Mouse (Mus musculus) right cerebral cortex, adult 18-20 months (tissue): ENCODE measurements at regions not wholly inside any gene's neighbourhood (a gene's known extent, or its start where the extent isn't known, plus 50 kb on each side); places are given as distances from the start of the nearest gene placed in this dataset.

ENCODE experiments used
- DNase-seq: peaks from one replicate; pipeline ENCODE4 v3.0.0; 2022; ENCODE audit warnings: mixed read lengths

DNA sequence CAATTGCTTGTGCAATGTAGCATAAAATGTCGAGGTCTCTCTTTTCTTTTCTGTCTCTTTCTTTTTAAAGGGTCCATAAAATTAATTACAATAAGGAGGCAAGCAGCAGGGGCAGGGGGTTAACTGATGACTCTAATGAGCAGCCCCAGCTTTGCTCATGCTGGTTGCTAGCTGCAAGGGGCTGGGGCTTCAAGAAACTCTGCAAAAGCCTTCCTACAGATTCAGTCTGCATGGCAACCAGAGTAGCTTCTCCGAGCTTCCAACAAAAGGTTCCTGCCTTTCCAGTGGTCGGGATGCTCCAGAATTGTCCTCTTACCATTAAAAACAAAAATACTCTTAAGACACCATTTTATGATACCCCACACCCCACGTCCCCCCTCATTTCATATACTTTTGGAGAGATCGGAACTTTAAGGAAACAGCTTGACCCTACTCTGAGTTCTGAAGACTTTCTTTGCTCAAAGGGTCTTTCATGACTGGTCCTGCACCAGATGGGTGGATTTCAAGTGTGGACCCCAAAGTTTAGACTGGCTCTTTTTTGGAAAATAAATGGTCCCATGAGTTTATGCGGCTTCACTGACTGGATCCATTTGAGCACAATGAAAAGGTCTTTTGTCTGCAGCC lies 280.8 kb downstream of the Insig2 start:
- DNase-seq, result no peak

- no peak for DNase-seq
Measured at GRCm38 (mm10) chr1:121052120-121052501, 280.3 kb downstream of the Insig2 start.

DNA sequence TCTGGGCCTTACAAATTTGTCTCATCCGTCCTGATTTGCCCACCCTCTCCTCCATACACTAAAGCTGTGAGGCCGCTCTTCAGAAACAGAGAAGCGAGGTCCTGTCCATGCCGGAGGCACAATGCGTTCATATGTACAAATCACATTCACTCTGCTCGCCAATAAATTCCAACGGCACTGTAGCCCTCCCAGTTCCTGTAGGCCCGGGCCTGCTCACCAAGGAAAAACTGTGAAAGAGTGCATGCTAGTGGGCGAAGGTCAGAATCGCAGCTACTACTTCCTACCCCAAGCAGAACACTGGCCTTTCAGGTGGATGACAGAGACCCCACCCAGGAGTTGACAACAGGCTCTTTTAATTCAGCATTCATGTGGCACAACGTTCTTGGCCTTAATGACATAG lies 278.7 kb downstream of the Insig2 start:
- no peak for DNase-seq

DNA sequence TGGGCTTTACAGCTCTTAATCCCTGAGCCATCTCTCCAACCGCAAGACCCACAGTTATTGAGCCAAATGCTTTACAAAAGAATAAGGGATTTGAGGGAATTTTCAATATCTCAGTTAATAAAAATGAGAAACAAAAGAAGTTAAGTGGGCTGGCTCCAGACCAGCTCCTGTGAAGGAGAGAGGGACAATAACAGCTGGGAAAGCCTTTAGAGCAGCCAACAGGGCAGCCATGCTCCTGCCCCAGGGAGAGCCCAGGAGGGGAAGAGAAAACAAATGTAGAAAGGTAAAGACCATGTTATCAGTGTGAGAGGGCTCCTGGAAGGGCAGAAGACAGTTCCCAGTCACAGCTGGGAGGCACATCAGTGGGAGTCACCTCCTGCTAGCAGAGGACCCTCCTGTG lies 257.8 kb downstream of the Insig2 start:
- no peak for DNase-seq

DNA sequence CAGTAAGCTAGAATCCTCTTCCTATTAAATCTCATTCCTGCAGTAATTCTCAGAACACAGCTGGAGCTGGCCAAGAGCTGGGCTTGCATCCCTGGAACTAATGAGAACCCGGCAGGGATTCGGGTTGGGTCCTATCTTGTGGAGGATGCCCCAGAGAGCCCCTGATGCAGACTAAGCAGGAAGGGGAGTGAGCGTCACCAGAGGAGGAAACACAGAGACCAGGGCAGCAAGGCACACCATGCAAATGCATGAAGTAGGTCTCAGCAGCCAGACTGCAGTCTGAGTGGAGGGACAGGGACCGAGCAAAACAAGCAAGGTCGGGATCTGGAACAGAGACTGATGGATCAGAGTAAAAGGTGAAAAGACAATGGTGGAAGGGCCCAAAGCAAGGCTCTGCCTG lies 249.6 kb downstream of the Insig2 start:
- no peak for DNase-seq

DNA sequence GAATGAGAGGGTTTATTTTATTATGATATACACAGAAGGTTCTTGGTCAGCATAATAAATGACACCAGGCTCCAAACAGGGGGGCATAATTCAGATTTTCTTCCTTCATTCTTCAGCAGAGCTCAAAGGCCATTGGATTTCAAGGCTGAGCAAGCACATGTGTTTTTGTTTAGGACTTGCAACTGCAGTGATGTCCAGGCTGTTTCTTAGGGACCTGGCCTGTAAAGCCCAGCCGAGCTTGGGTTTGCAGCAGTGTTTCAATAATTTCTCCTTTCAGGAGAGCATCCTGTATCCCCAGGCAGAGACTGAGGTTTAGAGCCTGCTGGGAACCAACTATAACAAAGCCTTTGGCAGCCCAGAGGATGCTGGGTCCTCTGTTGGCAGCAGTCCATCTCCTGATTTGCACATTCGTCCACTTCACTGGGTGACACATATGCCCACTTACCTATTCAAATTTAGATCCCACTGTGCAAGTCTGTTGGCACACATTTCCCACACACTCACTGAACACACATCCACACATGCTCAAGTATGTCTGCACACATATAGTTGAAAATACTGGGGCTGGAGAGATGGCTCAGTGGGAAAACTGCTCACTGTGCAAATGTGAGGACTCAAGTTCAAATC lies 247.2 kb downstream of the Insig2 start:
- no peak for DNase-seq

DNA sequence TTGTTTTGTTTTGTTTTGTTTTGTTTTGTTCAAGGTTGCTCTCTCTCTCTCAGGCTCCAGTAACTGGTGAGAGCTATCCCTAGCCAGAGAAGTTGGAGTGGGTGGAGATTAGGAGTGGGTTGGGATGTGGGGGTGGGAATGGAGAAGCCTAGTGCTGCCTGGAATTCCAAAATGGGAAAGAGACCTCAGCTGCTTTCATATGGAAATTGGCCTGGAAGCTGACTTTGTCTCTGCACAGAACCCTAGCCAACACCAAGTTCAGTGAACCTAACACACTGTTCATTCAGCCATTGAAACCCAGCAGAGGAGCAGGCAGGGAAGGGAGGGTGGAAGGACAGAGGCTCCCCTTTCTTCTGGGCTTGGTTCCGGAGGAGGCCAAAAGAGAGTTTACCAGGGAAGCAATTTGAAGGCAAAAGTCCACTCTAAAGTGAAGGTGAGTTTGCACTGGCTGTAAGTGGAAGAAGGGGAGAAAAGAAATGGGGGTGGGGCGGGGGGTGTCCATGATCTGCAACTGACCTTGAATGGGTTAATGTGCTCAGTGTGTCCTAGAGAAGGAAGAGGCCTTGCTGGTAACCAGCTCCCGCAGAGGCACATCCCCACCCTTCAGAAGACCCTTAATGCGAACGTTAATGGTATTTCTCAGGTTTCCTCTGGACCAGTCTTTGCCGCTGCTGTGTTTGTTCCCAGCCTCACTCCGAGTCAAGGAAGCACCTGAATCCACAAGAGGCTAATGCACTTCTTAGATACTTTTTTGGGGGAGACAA lies 245.1 kb downstream of the Insig2 start:
- peak; percentile 28 for DNase-seq

GRCm38 (mm10) chr1:121090628-121091027 lies 241.8 kb downstream of the Insig2 start:
- no peak for DNase-seq

- no peak for DNase-seq
Measured at GRCm38 (mm10) chr1:121092870-121093269, 239.5 kb downstream of the Insig2 start.

- DNase-seq, result peak; percentile 42
Measured at GRCm38 (mm10) chr1:121096551-121097550, 235.5 kb downstream of the Insig2 start.

- DNase-seq, result no peak
Measured at GRCm38 (mm10) chr1:121111776-121112344, 220.5 kb downstream of the Insig2 start.

DNA sequence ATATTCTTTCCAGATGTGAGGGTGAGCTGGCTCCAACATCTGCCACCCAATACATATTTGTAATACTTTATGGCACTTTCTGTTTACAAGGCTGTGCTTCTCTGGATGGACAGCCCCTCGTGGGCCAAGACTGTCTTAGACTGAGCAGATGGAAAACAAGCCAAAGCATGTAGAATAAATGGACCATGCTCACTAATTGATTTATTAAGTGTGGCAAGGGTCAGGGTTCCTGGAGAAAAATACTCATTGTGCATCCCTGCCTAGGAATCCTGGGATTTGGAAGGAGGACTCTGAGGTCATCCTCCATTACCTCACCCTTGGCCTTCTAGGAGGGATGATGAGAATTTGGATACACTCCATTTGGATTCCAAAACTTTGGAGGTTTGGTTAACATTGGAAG lies 219.9 kb downstream of the Insig2 start:
- DNase-seq, result no peak

DNA sequence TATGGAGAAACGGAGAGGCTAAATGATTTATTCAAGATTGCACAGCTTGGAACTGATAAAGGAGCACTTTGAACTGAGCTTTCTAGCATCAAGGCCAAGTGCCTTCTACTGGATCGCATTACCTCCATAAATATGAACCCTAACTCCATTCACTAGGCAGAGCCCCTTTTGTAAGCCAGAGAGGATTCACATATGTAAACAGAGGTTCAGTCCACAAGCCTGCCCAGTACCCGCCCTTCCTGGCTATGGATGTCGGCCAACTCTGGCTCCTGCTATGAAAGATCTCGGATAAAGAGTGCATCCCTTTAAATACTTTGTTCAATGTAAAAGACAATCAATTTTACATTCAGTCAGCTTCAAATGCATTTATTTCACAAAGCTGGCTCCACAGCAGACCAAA lies 215.8 kb downstream of the Insig2 start:
- no peak for DNase-seq

DNA sequence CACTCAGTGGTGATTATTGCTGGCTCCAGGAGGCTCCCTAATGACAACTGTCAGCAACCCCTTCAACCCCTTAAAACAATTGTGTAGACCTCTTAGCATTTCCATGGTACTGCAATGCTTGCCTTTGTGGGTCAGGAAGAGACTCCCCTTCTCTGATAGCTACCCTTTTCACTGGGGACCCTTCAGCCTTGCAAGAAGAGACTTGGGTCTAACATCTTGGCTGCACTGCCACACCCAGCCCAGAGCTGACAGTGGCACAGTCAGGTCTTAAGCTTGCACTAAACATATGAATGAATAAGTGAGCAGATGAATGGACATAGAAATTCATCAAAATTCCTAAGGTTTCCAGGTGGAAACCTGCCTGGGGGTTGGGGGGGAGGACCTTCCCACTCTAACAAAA lies 209.0 kb downstream of the Insig2 start:
- no peak for DNase-seq

DNA sequence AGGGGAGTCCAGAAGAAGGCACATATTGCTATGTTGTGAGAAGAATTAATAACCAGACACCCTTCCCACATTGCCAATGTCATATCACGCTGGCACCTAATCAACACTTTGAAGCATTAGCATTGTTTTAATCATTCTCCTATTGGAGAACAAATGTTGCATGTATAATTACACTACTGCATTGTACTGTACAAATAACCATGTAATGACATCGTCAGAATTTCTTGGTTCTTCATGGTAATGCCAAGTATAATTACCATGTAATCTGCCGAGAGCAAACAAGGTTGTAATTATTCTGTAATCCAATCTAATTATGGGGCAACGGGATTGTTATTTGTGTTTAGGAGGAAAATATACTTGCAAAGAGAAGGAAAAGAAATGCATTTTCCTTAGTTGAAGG lies 196.1 kb downstream of the Insig2 start:
- no peak for DNase-seq

GRCm38 (mm10) chr1:121136846-121137245 lies 195.5 kb downstream of the Insig2 start:
- no peak for DNase-seq

DNA sequence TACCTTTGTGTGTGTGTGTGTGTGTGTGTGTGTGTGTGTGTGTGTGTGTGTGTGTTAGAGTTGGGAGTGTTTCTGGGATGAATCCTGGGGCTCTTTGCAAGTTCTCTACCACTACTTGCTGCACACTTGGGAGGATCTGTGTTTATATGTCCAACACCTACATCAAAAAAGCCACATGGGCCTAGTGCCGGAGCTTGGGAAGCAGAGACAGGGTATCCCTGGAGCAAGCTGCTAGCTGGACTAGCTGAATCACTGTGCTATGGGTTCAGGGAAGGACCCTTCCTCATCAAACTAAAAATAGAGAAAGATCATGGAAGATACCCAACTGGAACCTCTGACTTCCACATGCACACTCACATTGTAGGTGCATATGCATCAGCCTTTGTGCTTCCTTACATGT lies 187.4 kb downstream of the Insig2 start:
- DNase-seq, result no peak

GRCm38 (mm10) chr1:121153476-121153875 lies 178.9 kb downstream of the Insig2 start:
- no peak for DNase-seq

DNA sequence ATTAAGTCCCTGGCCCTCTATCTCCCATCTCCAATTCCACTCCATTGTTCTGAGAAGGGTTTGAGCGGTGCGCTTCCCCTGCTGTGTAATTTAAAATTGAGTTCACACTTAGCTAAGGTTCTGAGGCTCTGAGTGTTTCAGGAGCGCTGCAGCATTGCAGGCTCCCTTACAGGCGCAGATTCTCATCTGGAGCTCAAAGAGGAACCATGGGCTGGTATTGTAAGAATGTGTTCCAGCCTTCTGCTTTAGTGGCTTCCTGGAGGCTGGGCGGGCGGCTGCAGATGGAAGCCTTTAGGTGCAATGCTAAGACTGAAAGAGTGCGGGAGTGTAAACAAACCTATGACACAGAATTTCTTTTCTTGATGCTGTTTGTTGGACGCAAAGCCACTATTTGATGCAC lies 177.8 kb downstream of the Insig2 start:
- no peak for DNase-seq

DNA sequence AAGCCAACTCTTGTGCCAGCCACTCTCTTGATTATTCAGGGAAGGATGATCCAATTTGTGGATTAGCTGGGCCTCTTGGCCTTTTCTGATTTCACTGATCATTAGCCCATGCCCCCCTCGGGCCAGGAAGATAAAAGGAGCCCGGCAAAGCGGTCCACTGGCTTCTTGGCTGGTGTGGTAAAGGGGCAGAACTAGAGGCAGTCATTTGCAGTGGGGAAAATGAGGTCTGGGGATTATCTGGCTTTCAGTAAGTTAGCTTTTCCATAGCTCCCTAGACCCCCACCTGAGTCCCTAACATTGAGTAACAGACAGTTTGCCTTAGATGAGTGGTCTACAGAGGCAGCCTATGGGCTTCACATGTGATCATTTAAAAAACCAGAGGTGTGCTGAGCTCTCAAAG lies 163.7 kb downstream of the Insig2 start:
- no peak for DNase-seq

DNA sequence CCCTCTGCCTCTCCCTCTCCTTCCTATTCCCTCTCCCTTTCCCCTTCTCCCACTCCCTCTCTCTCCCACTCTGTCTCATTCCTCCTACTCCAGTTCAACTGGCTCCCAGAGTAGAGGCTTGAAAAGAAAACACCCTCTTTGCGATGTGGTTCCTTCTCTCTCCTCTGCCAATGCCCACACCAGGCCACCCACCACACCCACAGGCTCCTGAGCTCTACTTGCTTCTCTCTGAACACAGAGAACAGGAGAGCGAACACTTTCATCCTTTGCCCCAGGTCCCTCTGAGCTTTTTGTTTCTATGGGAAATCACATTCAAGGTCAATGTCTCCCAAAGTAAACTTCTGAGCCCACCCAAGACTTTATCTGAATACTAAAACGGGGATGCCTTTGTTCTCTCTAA lies 155.8 kb downstream of the Insig2 start:
- no peak for DNase-seq

GRCm38 (mm10) chr1:121177136-121177907 lies 155.1 kb downstream of the Insig2 start:
- no peak for DNase-seq
